ENCODE assay signal across 8 mouse cellular contexts in the genomic region with DNA sequence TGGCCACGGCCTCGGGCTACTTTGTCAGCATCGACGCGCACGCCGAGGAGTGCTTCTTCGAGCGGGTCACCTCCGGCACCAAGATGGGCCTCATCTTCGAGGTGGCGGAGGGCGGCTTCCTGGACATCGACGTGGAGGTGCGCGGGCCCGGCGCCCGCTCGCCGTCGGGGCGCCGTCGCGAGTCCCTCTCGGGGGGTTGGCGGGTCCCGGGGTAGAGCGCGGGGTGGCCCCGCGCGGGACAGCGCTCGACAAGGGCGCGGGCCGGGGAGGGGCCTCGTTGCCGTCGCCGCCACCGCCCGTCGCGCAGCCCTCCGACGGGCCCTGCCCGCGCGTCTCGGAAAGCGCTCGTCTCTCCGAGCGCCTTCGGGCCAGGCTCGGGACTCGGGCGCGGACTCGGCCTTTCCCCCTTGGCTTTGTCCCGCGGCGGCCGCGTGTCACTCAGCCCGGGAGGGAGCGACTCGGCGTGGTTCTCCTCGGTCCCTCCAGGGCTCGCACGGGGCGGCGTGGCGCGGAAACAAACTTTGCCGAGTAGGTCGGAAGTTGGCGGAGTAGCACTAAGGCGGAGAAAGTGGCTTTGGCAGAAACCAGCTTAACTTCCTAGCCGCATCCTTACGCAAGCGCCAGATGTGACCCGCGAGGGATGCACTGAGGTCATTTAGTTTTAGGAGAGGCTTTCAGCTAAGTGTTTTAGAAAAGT. TPM values are rescaled to one million over a fixed set of nuclear protein-coding genes. Genes with fewer than 3 reads are reported as not detected.
DNase-seq lines count a peak whose midpoint lies in the region; ATAC-seq and TF ChIP-seq lines count a peak whose summit lies in the region.

No protein-coding gene starts in this region.

- peak; percentile 60 to 64 for DNase-seq in B cell, adult 2 months
- peak; percentile 92 for DNase-seq in adipocyte (ENCODE audit: low spot score)
- DNase-seq in embryonic facial prominence, embryonic 11.5 days (ENCODE audit: low spot score): peak; percentile 58
- DNase-seq in heart, embryonic 10.5 days (ENCODE audit: low spot score): no peak
- peak; percentile 81 for DNase-seq in kidney, adult 9 months
- DNase-seq in thymus, adult 2 months: peak; percentile 64

- H3K9me3 ChIP-seq in embryonic facial prominence, embryonic 11.5 days (replicated peaks; ENCODE audit: control insufficient read depth, low read length): no peaks in the 10 kb centered on the region
- no peaks in the 10 kb centered on the region for H3K9me3 ChIP-seq in heart, embryonic 10.5 days
- H3K9me3 ChIP-seq in lung, embryonic 16.5 days (ENCODE audit: control insufficient read depth, low read length): no peaks in the 10 kb centered on the region

- peak; percentile 21; the same call in 1 of the 2 replicates for TF ChIP-seq CTCF in thymus, adult 2 months (IDR thresholded peaks at IDR 0.05; ENCODE audit: borderline replicate concordance, control insufficient read depth, extremely low read depth, insufficient read depth, low read length, poor library complexity)

- H3K36me3 ChIP-seq in embryonic facial prominence, embryonic 11.5 days (replicated peaks; ENCODE audit: control insufficient read depth, insufficient read depth, low read depth, low read length): peaks cover 10% of the 10 kb centered on the region
- peaks cover 36% of the 10 kb centered on the region for H3K36me3 ChIP-seq in heart, embryonic 10.5 days
- H3K36me3 ChIP-seq in lung, embryonic 16.5 days (ENCODE audit: control insufficient read depth, insufficient read depth, low read length): peaks cover 24% of the 10 kb centered on the region
- peaks cover 27% of the 10 kb centered on the region for H3K36me3 ChIP-seq in thymus, adult 2 months (ENCODE audit: control insufficient read depth, insufficient read depth, low read length)

- H3K27ac ChIP-seq in embryonic facial prominence, embryonic 11.5 days (replicated peaks; ENCODE audit: low read depth, low read length): peak overlapping the region; percentile 82
- peak overlapping the region; percentile 95 for H3K27ac ChIP-seq in heart, embryonic 10.5 days
- peak overlapping the region; percentile 88 for H3K27ac ChIP-seq in lung, embryonic 16.5 days (ENCODE audit: low read length)
- peak overlapping the region; percentile 45 for H3K27ac ChIP-seq in thymus, adult 2 months (ENCODE audit: control insufficient read depth, insufficient read depth, low read length)

- TF ChIP-seq POLR2A in thymus, adult 2 months (IDR thresholded peaks at IDR 0.05; ENCODE audit: control insufficient read depth, extremely low read depth, insufficient read depth, low read length, poor library complexity): 0 out of 2 replicates have a peak, but pooled peaks have one; percentile 15

- peak overlapping the region; percentile 94 for H3K4me3 ChIP-seq in embryonic facial prominence, embryonic 11.5 days (ENCODE audit: low read depth, low read length)
- H3K4me3 ChIP-seq in heart, embryonic 10.5 days: peak overlapping the region; percentile 97
- peak overlapping the region; percentile 78 for H3K4me3 ChIP-seq in lung, embryonic 16.5 days (ENCODE audit: low read length)
- H3K4me3 ChIP-seq in thymus, adult 2 months (ENCODE audit: control insufficient read depth, insufficient read depth, low read length): peak overlapping the region; percentile 97

- peak; percentile 55 for ATAC-seq in embryonic facial prominence, embryonic 11.5 days (replicated peaks; ENCODE audit: insufficient number of reproducible peaks, low FRiP score, low TSS enrichment, low read depth)
- peak; percentile 71 for ATAC-seq in lung, embryonic 16.5 days (ENCODE audit: low read depth)
- ATAC-seq in neutrophil, adult 5-6 weeks (ENCODE audit: extremely low read depth, insufficient number of reproducible peaks, low FRiP score, poor library complexity, severe bottlenecking): 0 out of 2 replicates have a peak, but pooled peaks have one; percentile 4

- no peaks in the 10 kb centered on the region for H3K27me3 ChIP-seq in embryonic facial prominence, embryonic 11.5 days (ENCODE audit: control insufficient read depth, insufficient read depth, low read length)
- H3K27me3 ChIP-seq in heart, embryonic 10.5 days (ENCODE audit: insufficient read depth, poor library complexity, severe bottlenecking): no peaks in the 10 kb centered on the region
- no peaks in the 10 kb centered on the region for H3K27me3 ChIP-seq in lung, embryonic 16.5 days (ENCODE audit: control insufficient read depth, insufficient read depth, low read depth, low read length)
- no peaks in the 10 kb centered on the region for H3K27me3 ChIP-seq in thymus, adult 2 months (ENCODE audit: control insufficient read depth, insufficient read depth, low read length)

- peaks cover 3% of the 10 kb centered on the region; the same call in 1 of the 2 replicates for H3K4me1 ChIP-seq in embryonic facial prominence, embryonic 11.5 days (ENCODE audit: control insufficient read depth, insufficient read depth, low read length)
- H3K4me1 ChIP-seq in heart, embryonic 10.5 days: peaks cover 12% of the 10 kb centered on the region
- peaks cover 23% of the 10 kb centered on the region for H3K4me1 ChIP-seq in lung, embryonic 16.5 days (replicated peaks; ENCODE audit: control insufficient read depth, insufficient read depth, low read length)
- H3K4me1 ChIP-seq in thymus, adult 2 months (replicated peaks; ENCODE audit: control insufficient read depth, insufficient read depth, low read length): peaks cover 12% of the 10 kb centered on the region

- H3K4me2 ChIP-seq in embryonic facial prominence, embryonic 11.5 days (ENCODE audit: low read depth, low read length): peak overlapping the region; percentile 33
- peak overlapping the region; percentile 69 for H3K4me2 ChIP-seq in lung, embryonic 16.5 days (ENCODE audit: low read depth, low read length)

- WGBS in embryonic facial prominence, embryonic 11.5 days: under 1% methylated on average over 64 of the region's 89 CpGs
- under 1% methylated on average over 75 of the region's 89 CpGs for WGBS in heart, embryonic 10.5 days
- under 1% methylated on average over 48 of the region's 89 CpGs for WGBS in lung, embryonic 16.5 days
- 0% methylated on average over 79 of the region's 89 CpGs for WGBS in thymus, adult 2 months

- H3K9ac ChIP-seq in embryonic facial prominence, embryonic 11.5 days (replicated peaks; ENCODE audit: low read length): peak overlapping the region; percentile 71
- H3K9ac ChIP-seq in lung, embryonic 16.5 days (ENCODE audit: low read length): peak overlapping the region; percentile 93

RNA-seq across cellular contexts. Expression of a gene that starts 0.6 kb away (rescaled TPM):
- 533 and 564 TPM in 2 replicates for polyA plus RNA-seq in embryonic facial prominence, embryonic 11.5 days (2014; fragmentation: Nextera tagmentation; extraction: Ambion mirVana)
- 523 and 570 TPM in 2 replicates for polyA plus RNA-seq in heart, embryonic 10.5 days (2016; fragmentation: Nextera tagmentation; extraction: Ambion mirVana)
- polyA plus RNA-seq in lung, embryonic 16.5 days (2015; fragmentation: Nextera tagmentation; extraction: Ambion mirVana): 599 and 611 TPM in 2 replicates
- total RNA-seq in neutrophil, adult 5-6 weeks (2017): 321 and 409 TPM in 2 replicates
- polyA plus RNA-seq in thymus, adult 2 months (2012; rRNA removed): 134 and 198 TPM in 2 replicates

RNA-seq across cellular contexts. Expression of a gene that starts 9.9 kb away (rescaled TPM):
- polyA plus RNA-seq in embryonic facial prominence, embryonic 11.5 days (2014; fragmentation: Nextera tagmentation; extraction: Ambion mirVana): 26.2 and 29.7 TPM in 2 replicates
- polyA plus RNA-seq in heart, embryonic 10.5 days (2016; fragmentation: Nextera tagmentation; extraction: Ambion mirVana): 22.7 and 25.5 TPM in 2 replicates
- 17.1 and 18.6 TPM in 2 replicates for polyA plus RNA-seq in lung, embryonic 16.5 days (2015; fragmentation: Nextera tagmentation; extraction: Ambion mirVana)
- total RNA-seq in neutrophil, adult 5-6 weeks (2017): 1.2 and 1.7 TPM in 2 replicates
- 3.6 and 9.5 TPM in 2 replicates for polyA plus RNA-seq in thymus, adult 2 months (2012; rRNA removed)

RNA-seq across cellular contexts. Expression of a gene that starts 11.6 kb away (rescaled TPM):
- polyA plus RNA-seq in embryonic facial prominence, embryonic 11.5 days (2014; fragmentation: Nextera tagmentation; extraction: Ambion mirVana): 12.1 and 12.6 TPM in 2 replicates
- 11.4 and 13.0 TPM in 2 replicates for polyA plus RNA-seq in heart, embryonic 10.5 days (2016; fragmentation: Nextera tagmentation; extraction: Ambion mirVana)
- polyA plus RNA-seq in lung, embryonic 16.5 days (2015; fragmentation: Nextera tagmentation; extraction: Ambion mirVana): 11.2 and 12.0 TPM in 2 replicates
- total RNA-seq in neutrophil, adult 5-6 weeks (2017): 27.7 and 28.2 TPM in 2 replicates
- 33.2 and 38.5 TPM in 2 replicates for polyA plus RNA-seq in thymus, adult 2 months (2012; rRNA removed)

RNA-seq across cellular contexts. Expression of a gene that starts 37.9 kb away (rescaled TPM):
- 92.2 and 95.1 TPM in 2 replicates for polyA plus RNA-seq in embryonic facial prominence, embryonic 11.5 days (2014; fragmentation: Nextera tagmentation; extraction: Ambion mirVana)
- polyA plus RNA-seq in heart, embryonic 10.5 days (2016; fragmentation: Nextera tagmentation; extraction: Ambion mirVana): 73.6 and 88.1 TPM in 2 replicates
- 68.8 and 71.1 TPM in 2 replicates for polyA plus RNA-seq in lung, embryonic 16.5 days (2015; fragmentation: Nextera tagmentation; extraction: Ambion mirVana)
- total RNA-seq in neutrophil, adult 5-6 weeks (2017): 24.1 and 24.7 TPM in 2 replicates
- polyA plus RNA-seq in thymus, adult 2 months (2012; rRNA removed): 25.2 and 25.4 TPM in 2 replicates

RNA-seq across cellular contexts. Expression of a gene that starts 37.9 kb away (rescaled TPM):
- 81.5 and 90.1 TPM in 2 replicates for polyA plus RNA-seq in embryonic facial prominence, embryonic 11.5 days (2014; fragmentation: Nextera tagmentation; extraction: Ambion mirVana)
- 48.7 and 69.2 TPM in 2 replicates for polyA plus RNA-seq in heart, embryonic 10.5 days (2016; fragmentation: Nextera tagmentation; extraction: Ambion mirVana)
- polyA plus RNA-seq in lung, embryonic 16.5 days (2015; fragmentation: Nextera tagmentation; extraction: Ambion mirVana): 52.1 and 54.4 TPM in 2 replicates
- total RNA-seq in neutrophil, adult 5-6 weeks (2017): 18.7 and 25.5 TPM in 2 replicates
- polyA plus RNA-seq in thymus, adult 2 months (2012; rRNA removed): 55.7 and 57.6 TPM in 2 replicates

Comparison
In these comparisons a context has a peak if more than half of its experiments do, and no peak if none do; other contexts are left out.
1. ATAC-seq: peak in every context shown above with its lines; median percentile 71 in lung, embryonic 16.5 days; 55 in embryonic facial prominence, embryonic 11.5 days; 4 in neutrophil, adult 5-6 weeks.
2. H3K27ac ChIP-seq: peak in every context shown above with its lines; median percentile 95 in heart, embryonic 10.5 days; 88 in lung, embryonic 16.5 days; 82 in embryonic facial prominence, embryonic 11.5 days; 45 in thymus, adult 2 months.